8 mouse cellular contexts compared by ENCODE assay signal in the genomic region with DNA sequence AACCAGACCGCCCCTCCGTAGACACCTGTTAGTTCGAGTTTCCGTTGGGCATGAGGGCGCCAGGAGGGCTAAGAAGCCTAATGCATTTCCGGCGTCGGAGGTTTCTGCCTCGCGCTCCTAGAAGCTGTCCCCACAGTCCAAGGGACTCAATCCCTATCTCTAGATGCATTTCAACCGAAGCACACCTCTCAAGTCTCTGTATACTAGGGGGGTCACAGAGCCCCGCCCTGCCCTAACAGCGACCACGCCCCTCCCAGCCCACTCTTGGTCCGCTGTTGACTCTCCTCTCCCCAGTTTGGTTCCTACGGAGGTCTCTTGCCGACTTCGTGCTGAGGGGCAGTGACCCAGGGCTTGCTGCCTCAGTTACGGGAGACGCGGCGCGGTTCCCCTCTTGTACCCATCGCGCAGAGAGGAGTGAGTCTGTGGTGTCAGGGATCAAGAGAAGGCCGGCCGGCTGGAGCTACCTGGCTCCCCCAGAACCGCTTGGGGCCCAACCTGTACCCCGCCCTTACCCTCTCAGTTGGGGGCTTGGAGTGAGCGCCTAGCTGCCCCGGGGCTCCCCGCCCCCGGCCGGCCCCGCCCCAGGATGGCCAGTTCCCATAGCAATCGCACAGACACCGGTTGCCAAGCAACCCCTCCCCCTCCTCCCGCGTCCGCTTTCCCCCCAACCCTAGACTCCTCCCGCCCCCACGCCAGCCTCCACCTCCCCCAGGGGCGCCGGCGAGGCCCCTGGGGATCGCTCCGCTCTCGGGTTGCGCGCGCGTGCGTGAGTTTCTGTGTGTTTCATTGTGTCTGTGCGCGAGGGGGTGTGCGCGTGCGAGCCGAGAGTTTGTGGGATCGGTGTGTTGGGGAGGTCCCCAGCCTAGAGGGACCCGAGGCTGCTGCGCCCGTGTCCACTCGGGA. TPM values are rescaled to one million over a fixed set of nuclear protein-coding genes. Genes with fewer than 3 reads are reported as not detected.
DNase-seq lines count a peak whose midpoint lies in the region; ATAC-seq and TF ChIP-seq lines count a peak whose summit lies in the region.

No protein-coding gene starts in this region.

- no peak for TF ChIP-seq CTCF in intestine, postnatal 0 days (IDR thresholded peaks at IDR 0.05; ENCODE audit: low read depth)

- DNase-seq in cerebellum, postnatal 14 days, result peak; percentile 32 to 57
- no peak for DNase-seq in cerebellum, adult 11-12 months
- DNase-seq in adipocyte (ENCODE audit: low spot score), result no peak

- no peak overlapping the region for H3K9ac ChIP-seq in intestine, postnatal 0 days (ENCODE audit: low read depth, low read length)
- peak overlapping the region; percentile 79 for H3K9ac ChIP-seq in neural tube, embryonic 12.5 days

- H3K27me3 ChIP-seq in megakaryocyte, embryonic 14.5 days (replicated peaks), result peaks cover 98% of the 10 kb centered on the region
- peaks cover 43% of the 10 kb centered on the region for H3K27me3 ChIP-seq in intestine, postnatal 0 days (replicated peaks; ENCODE audit: control insufficient read depth, insufficient read depth, low read length)
- H3K27me3 ChIP-seq in neural tube, embryonic 12.5 days (replicated peaks), result peaks cover 11% of the 10 kb centered on the region

- H3K9me3 ChIP-seq in megakaryocyte, embryonic 14.5 days, result peaks cover 7% of the 10 kb centered on the region
- no peaks in the 10 kb centered on the region for H3K9me3 ChIP-seq in intestine, postnatal 0 days (ENCODE audit: control insufficient read depth)
- H3K9me3 ChIP-seq in neural tube, embryonic 12.5 days, result no peaks in the 10 kb centered on the region

- under 1% methylated on average over 58 of the region's 64 CpGs for WGBS in intestine, postnatal 0 days
- WGBS in neural tube, embryonic 12.5 days, result under 1% methylated on average over 63 of the region's 64 CpGs

- no peaks in the 10 kb centered on the region for H3K36me3 ChIP-seq in megakaryocyte, embryonic 14.5 days (replicated peaks; ENCODE audit: low read length)
- no peaks in the 10 kb centered on the region for H3K36me3 ChIP-seq in intestine, postnatal 0 days (ENCODE audit: control insufficient read depth, insufficient read depth)
- H3K36me3 ChIP-seq in neural tube, embryonic 12.5 days, result peaks cover 18% of the 10 kb centered on the region

- H3K27ac ChIP-seq in intestine, postnatal 0 days (ENCODE audit: low read depth, low read length), result no peak overlapping the region
- peak overlapping the region; percentile 81 for H3K27ac ChIP-seq in neural tube, embryonic 12.5 days

- peak overlapping the region; percentile 84 for H3K4me3 ChIP-seq in megakaryocyte, embryonic 14.5 days (replicated peaks)
- H3K4me3 ChIP-seq in intestine, postnatal 0 days (ENCODE audit: low read depth, low read length), result peak overlapping the region; percentile 43
- peak overlapping the region; percentile 79 for H3K4me3 ChIP-seq in neural tube, embryonic 12.5 days

- H3K4me1 ChIP-seq in megakaryocyte, embryonic 14.5 days, result peaks cover 15% of the 10 kb centered on the region
- H3K4me1 ChIP-seq in intestine, postnatal 0 days (replicated peaks; ENCODE audit: control insufficient read depth, insufficient read depth, low read length), result no peaks in the 10 kb centered on the region
- peaks cover 50% of the 10 kb centered on the region for H3K4me1 ChIP-seq in neural tube, embryonic 12.5 days

- H3K4me2 ChIP-seq in intestine, postnatal 0 days (replicated peaks; ENCODE audit: low read depth), result peak overlapping the region; percentile 82
- peak overlapping the region; percentile 78 for H3K4me2 ChIP-seq in neural tube, embryonic 12.5 days (replicated peaks)

- ATAC-seq in megakaryocyte, adult 5-6 weeks (ENCODE audit: poor library complexity, severe bottlenecking), result no peak
- peak; percentile 10; the same call in 1 of the 2 replicates for ATAC-seq in intestine, postnatal 0 days
- peak; percentile 62 for ATAC-seq in neural tube, embryonic 12.5 days (ENCODE audit: low FRiP score, low read depth)
- ATAC-seq in megakaryocyte progenitor cell, adult 5-6 weeks (replicated peaks; ENCODE audit: poor library complexity), result no peak

RNA-seq across cellular contexts. Expression of a gene that starts 0.9 kb away (rescaled TPM):
- polyA plus RNA-seq in megakaryocyte, embryonic 14.5 days (2012; ENCODE audit: insufficient read depth, low replicate concordance), result 0.09 TPM in 1 of 2 replicates, not detected in the other
- total RNA-seq in megakaryocyte, adult 5-6 weeks (2015), result not detected in 2 replicates
- total RNA-seq in megakaryocyte, adult 5-6 weeks (2017), result not detected in 2 replicates
- 0.77 and 1.7 TPM in 2 replicates for polyA plus RNA-seq in intestine, postnatal 0 days (2015; fragmentation: Nextera tagmentation; extraction: Ambion mirVana)
- 46.5 and 48.3 TPM in 2 replicates for polyA plus RNA-seq in neural tube, embryonic 12.5 days (2016; fragmentation: Nextera tagmentation; extraction: Ambion mirVana)
- not detected in 2 replicates for total RNA-seq in megakaryocyte progenitor cell, adult 5-6 weeks (2015)
- not detected in 2 replicates for total RNA-seq in megakaryocyte progenitor cell, adult 5-6 weeks (2017)

Comparison
In these comparisons a context has a peak if more than half of its experiments do, and no peak if none do; other contexts are left out.
1. DNase-seq: peak in cerebellum, postnatal 14 days (2 of 2); none in cerebellum, adult 11-12 months (single experiment) and adipocyte (single experiment).
2. ATAC-seq: peak in intestine, postnatal 0 days (single experiment) and neural tube, embryonic 12.5 days (single experiment); none in megakaryocyte, adult 5-6 weeks (single experiment) and megakaryocyte progenitor cell, adult 5-6 weeks (single experiment).
3. RNA of a gene that starts 0.9 kb away (polyA plus RNA-seq): 46.5 to 48.3 TPM in neural tube, embryonic 12.5 days; 0.77 to 1.7 TPM in intestine, postnatal 0 days and 0.09 TPM in megakaryocyte, embryonic 14.5 days; every median in the first group is over 10 times any median in the second.
4. Peak in every context shown above with its lines, with median percentiles within 50 percentile points of each other: H3K4me3 ChIP-seq.